Mouse (Mus musculus): ENCODE measurements around the gene Selenop. TPM values are rescaled to one million over a fixed set of nuclear protein-coding genes. Genes with fewer than 3 reads are reported as not detected.
A peak's percentile ranks its signal among the peaks of the same experiment; 100 is the strongest.
"Not testable (repeated sequence)": the region's sequence is repeated elsewhere in the genome, so short reads cannot be mapped to it uniquely, and the experiment has no call there.

Selenop gene
- polyA plus RNA-seq, 1 experiment from 2014 or later: 152 TPM

- Histone ChIP-seq H3K4me3 (ENCODE audit: low read depth, low read length) (no peak overlapping the region), H3K27ac (ENCODE audit: low read length) (no peak overlapping the region), H3K9ac (replicated peaks; ENCODE audit: low read depth, low read length) (no peak overlapping the region), H3K4me1 (ENCODE audit: control insufficient read depth, insufficient read depth, low read length) (peaks cover 3% of the 10 kb centered on the region; the same call in 1 of the 2 replicates), H3K4me2 (replicated peaks; ENCODE audit: low read depth, low read length) (no peak overlapping the region), H3K27me3 (ENCODE audit: control insufficient read depth, insufficient read depth, low read length) (no peaks in the 10 kb centered on the region), H3K36me3 (ENCODE audit: control insufficient read depth, insufficient read depth, low read length) (no peaks in the 10 kb centered on the region), H3K9me3 (ENCODE audit: control insufficient read depth, low read depth, low read length) (no peaks in the 10 kb centered on the region)
- 72% methylated on average over 3 of the region's 3 CpGs for WGBS
- no peak for ATAC-seq (ENCODE audit: insufficient number of reproducible peaks, insufficient read depth, low FRiP score, low read depth)
Observed at GRCm38 (mm10) chr15:3233837-3234551, 34.4 kb upstream of the Selenop start.

DNA sequence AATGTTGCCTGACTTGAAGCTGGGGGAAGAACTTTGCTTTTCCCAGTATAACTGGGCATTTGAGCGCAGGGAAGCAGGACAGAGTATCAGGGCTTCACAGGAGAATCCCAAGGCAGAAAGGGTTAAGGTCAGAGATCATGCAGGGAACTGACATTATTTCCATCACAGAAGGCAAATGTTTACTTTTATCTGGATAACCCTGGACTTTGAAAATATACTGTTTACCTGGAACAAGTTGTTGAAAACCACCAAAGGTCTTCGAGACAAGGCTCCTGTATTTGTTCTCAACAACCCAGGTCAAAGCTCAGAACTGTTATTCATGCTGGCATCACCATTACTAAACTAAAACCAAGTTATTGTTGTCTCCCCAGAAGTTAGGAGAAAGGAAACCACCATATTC, 32.0 kb upstream of the Selenop start:
- H3K4me1 ChIP-seq (ENCODE audit: control insufficient read depth, insufficient read depth, low read length): no peaks in the 10 kb centered on the region
- no peak for ATAC-seq (ENCODE audit: insufficient number of reproducible peaks, insufficient read depth, low FRiP score, low read depth)
- H3K9ac ChIP-seq (replicated peaks; ENCODE audit: low read depth, low read length): no peak overlapping the region
- 52% methylated on average over 2 of the region's 2 CpGs for WGBS
- H3K27me3 ChIP-seq (ENCODE audit: control insufficient read depth, insufficient read depth, low read length): no peaks in the 10 kb centered on the region
- no peak overlapping the region for H3K4me2 ChIP-seq (replicated peaks; ENCODE audit: low read depth, low read length)
- no peak overlapping the region for H3K27ac ChIP-seq (ENCODE audit: low read length)
- H3K9me3 ChIP-seq (ENCODE audit: control insufficient read depth, low read depth, low read length): no peaks in the 10 kb centered on the region
- H3K4me3 ChIP-seq (ENCODE audit: low read depth, low read length): no peak overlapping the region
- no peaks in the 10 kb centered on the region for H3K36me3 ChIP-seq (ENCODE audit: control insufficient read depth, insufficient read depth, low read length)

DNA sequence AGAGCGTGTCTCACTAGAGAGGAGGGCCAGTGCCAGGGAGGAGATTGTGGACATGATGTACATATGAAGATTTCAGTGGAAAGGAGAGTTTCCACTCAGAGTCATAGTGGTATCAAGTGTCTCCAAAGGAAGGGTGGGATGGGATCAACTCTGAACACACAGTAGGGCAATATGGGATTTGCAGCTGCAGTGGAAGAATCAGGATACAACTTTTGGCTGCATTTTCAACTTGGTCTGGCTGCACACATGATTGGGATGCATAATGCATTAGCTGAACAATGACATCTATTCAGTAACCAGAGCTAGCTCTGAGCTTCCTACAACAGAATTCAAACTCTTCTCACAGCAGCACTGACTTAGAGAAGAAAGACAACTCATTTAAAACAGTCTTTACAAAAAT, 30.4 kb upstream of the Selenop start:
- Histone ChIP-seq H3K4me1 (ENCODE audit: control insufficient read depth, insufficient read depth, low read length) (no peaks in the 10 kb centered on the region), H3K9me3 (ENCODE audit: control insufficient read depth, low read depth, low read length) (no peaks in the 10 kb centered on the region), H3K4me3 (ENCODE audit: low read depth, low read length) (no peak overlapping the region), H3K27me3 (ENCODE audit: control insufficient read depth, insufficient read depth, low read length) (no peaks in the 10 kb centered on the region), H3K4me2 (replicated peaks; ENCODE audit: low read depth, low read length) (no peak overlapping the region), H3K36me3 (ENCODE audit: control insufficient read depth, insufficient read depth, low read length) (no peaks in the 10 kb centered on the region), H3K27ac (ENCODE audit: low read length) (no peak overlapping the region), H3K9ac (replicated peaks; ENCODE audit: low read depth, low read length) (no peak overlapping the region)
- 94% methylated on average over 1 of the region's 1 CpGs for WGBS
- no peak for ATAC-seq (ENCODE audit: insufficient number of reproducible peaks, insufficient read depth, low FRiP score, low read depth)

- not testable (repeated sequence) for H3K9ac ChIP-seq (replicated peaks; ENCODE audit: low read depth, low read length); H3K27ac ChIP-seq (ENCODE audit: low read length); H3K9me3 ChIP-seq (ENCODE audit: control insufficient read depth, low read depth, low read length); H3K4me2 ChIP-seq (replicated peaks; ENCODE audit: low read depth, low read length); H3K4me1 ChIP-seq (ENCODE audit: control insufficient read depth, insufficient read depth, low read length); H3K4me3 ChIP-seq (ENCODE audit: low read depth, low read length); H3K27me3 ChIP-seq (ENCODE audit: control insufficient read depth, insufficient read depth, low read length); H3K36me3 ChIP-seq (ENCODE audit: control insufficient read depth, insufficient read depth, low read length); ATAC-seq (ENCODE audit: insufficient number of reproducible peaks, insufficient read depth, low FRiP score, low read depth)
- WGBS: 87% methylated on average over 10 of the region's 10 CpGs
Observed at GRCm38 (mm10) chr15:3245036-3245435, 23.3 kb upstream of the Selenop start.

DNA sequence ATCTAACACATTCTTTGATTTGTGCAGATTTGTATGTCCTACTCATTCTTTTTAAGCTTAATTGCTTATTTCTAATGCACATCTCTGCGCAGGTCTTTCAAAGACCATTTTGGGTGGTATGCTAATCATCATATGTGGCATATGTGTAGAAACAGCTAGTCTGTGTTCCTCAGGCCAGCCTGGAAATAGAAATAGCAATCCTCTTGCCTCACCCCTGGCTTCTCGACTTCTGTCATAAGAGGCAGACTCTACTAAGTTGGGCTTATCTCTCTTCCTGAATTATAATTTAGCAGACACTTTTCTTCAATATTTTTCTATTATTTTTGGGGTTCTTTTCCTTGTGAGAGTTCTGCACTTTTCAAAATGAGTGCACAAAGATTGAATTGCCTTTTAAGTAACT, 17.7 kb upstream of the Selenop start:
- Histone ChIP-seq H3K4me1 (ENCODE audit: control insufficient read depth, insufficient read depth, low read length) (peaks cover 9% of the 10 kb centered on the region), H3K9me3 (ENCODE audit: control insufficient read depth, low read depth, low read length) (no peaks in the 10 kb centered on the region), H3K36me3 (ENCODE audit: control insufficient read depth, insufficient read depth, low read length) (no peaks in the 10 kb centered on the region), H3K9ac (replicated peaks; ENCODE audit: low read depth, low read length) (no peak overlapping the region), H3K4me2 (replicated peaks; ENCODE audit: low read depth, low read length) (no peak overlapping the region), H3K4me3 (ENCODE audit: low read depth, low read length) (no peak overlapping the region), H3K27me3 (ENCODE audit: control insufficient read depth, insufficient read depth, low read length) (no peaks in the 10 kb centered on the region), H3K27ac (ENCODE audit: low read length) (peak overlapping the region; percentile 63; the same call in 1 of the 2 replicates)
- no peak for ATAC-seq (ENCODE audit: insufficient number of reproducible peaks, insufficient read depth, low FRiP score, low read depth)
- 69% methylated on average over 2 of the region's 2 CpGs for whole genome bisulfite sequencing

DNA sequence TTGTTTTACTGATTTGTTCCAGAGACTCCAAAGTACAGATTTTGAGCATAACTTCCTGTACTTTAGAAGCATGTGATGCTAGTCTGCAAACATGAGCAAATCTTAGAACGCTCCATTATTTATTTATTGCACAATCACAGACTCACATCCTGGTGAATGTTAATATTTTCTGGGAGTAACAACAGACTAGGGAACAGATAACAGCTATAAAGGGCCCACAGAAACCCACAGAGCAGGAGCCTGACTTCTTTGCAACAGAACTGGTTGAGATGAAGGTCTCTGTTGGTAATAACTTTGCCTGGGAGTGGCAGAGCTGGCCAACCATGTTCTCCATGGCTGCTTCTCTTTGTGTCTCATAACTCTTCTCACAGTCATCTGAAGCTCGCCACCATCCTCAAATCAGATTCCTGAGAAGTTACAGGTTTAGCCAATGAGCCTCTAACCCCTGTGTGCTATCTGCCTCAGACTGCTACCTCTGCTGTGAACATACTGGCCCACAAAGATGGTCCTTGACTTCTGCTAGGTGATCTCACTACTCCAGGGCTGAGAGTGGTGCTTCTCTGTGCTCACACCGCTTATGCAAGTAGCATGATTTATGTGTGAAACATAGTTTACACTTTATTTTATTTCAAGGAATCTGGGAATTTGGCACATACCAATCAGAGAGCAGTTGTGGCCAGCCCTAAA, 17.2 kb upstream of the Selenop start:
- Histone ChIP-seq H3K36me3 (ENCODE audit: control insufficient read depth, insufficient read depth, low read length) (no peaks in the 10 kb centered on the region), H3K4me2 (replicated peaks; ENCODE audit: low read depth, low read length) (no peak overlapping the region), H3K9me3 (ENCODE audit: control insufficient read depth, low read depth, low read length) (no peaks in the 10 kb centered on the region), H3K4me1 (ENCODE audit: control insufficient read depth, insufficient read depth, low read length) (peaks cover 9% of the 10 kb centered on the region), H3K9ac (replicated peaks; ENCODE audit: low read depth, low read length) (no peak overlapping the region), H3K4me3 (ENCODE audit: low read depth, low read length) (no peak overlapping the region), H3K27ac (ENCODE audit: low read length) (peak overlapping the region; percentile 63), H3K27me3 (ENCODE audit: control insufficient read depth, insufficient read depth, low read length) (no peaks in the 10 kb centered on the region)
- peak; percentile 66 for ATAC-seq (ENCODE audit: insufficient number of reproducible peaks, insufficient read depth, low FRiP score, low read depth)
- WGBS: 50% methylated on average over 3 of the region's 3 CpGs

DNA sequence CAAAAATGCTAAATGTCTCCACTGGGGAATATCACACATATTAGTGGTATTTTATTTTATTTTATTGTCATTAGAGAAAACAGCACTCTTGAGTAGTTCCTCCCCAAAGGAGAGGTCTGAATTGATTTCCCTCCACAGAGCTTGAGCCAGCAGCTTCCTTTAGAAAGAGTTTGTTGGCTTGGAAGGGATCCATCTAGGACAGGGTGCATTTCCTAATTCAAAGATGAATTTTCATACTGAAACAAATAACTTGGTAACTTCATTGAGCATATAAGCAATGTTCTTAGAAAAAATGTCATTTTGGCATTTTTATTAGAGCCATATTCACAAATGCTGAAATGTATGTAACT, 16.7 kb upstream of the Selenop start:
- peaks cover 9% of the 10 kb centered on the region for H3K4me1 ChIP-seq (ENCODE audit: control insufficient read depth, insufficient read depth, low read length)
- no peaks in the 10 kb centered on the region for H3K9me3 ChIP-seq (ENCODE audit: control insufficient read depth, low read depth, low read length)
- no peak overlapping the region for H3K4me2 ChIP-seq (replicated peaks; ENCODE audit: low read depth, low read length)
- H3K27me3 ChIP-seq (ENCODE audit: control insufficient read depth, insufficient read depth, low read length): no peaks in the 10 kb centered on the region
- H3K36me3 ChIP-seq (ENCODE audit: control insufficient read depth, insufficient read depth, low read length): no peaks in the 10 kb centered on the region
- no peak overlapping the region for H3K4me3 ChIP-seq (ENCODE audit: low read depth, low read length)
- peak overlapping the region; percentile 63; the same call in 1 of the 2 replicates for H3K27ac ChIP-seq (ENCODE audit: low read length)
- no peak for ATAC-seq (ENCODE audit: insufficient number of reproducible peaks, insufficient read depth, low FRiP score, low read depth)
- H3K9ac ChIP-seq (replicated peaks; ENCODE audit: low read depth, low read length): no peak overlapping the region

GRCm38 (mm10) chr15:3259025-3259424, 9.3 kb upstream of the Selenop start:
- Histone ChIP-seq H3K4me2 (replicated peaks; ENCODE audit: low read depth, low read length) (no peak overlapping the region), H3K36me3 (ENCODE audit: control insufficient read depth, insufficient read depth, low read length) (no peaks in the 10 kb centered on the region), H3K9ac (replicated peaks; ENCODE audit: low read depth, low read length) (no peak overlapping the region), H3K9me3 (ENCODE audit: control insufficient read depth, low read depth, low read length) (no peaks in the 10 kb centered on the region), H3K4me3 (ENCODE audit: low read depth, low read length) (no peak overlapping the region), H3K4me1 (ENCODE audit: control insufficient read depth, insufficient read depth, low read length) (no peaks in the 10 kb centered on the region), H3K27me3 (ENCODE audit: control insufficient read depth, insufficient read depth, low read length) (no peaks in the 10 kb centered on the region), H3K27ac (ENCODE audit: low read length) (no peak overlapping the region)
- no peak for ATAC-seq (ENCODE audit: insufficient number of reproducible peaks, insufficient read depth, low FRiP score, low read depth)
- 78% methylated on average over 1 of the region's 1 CpGs for whole genome bisulfite sequencing
